Mouse (Mus musculus) brain, embryonic 14.5 days (tissue): ENCODE measurements around the gene Lrba.

ENCODE experiments used
- CTCF ChIP-seq: fragments of 200-500 bp; IDR thresholded peaks from 2 replicates; pipeline ENCODE4 v1.5.1; 2012; ENCODE audit warnings: inconsistent platforms, mild to moderate bottlenecking, moderate library complexity, borderline replicate concordance; ENCODE audit not compliant: insufficient read depth, insufficient read length; ENCODE audit errors: extremely low read depth
- POLR2A ChIP-seq: fragments of 200-500 bp; IDR thresholded peaks from 2 replicates; pipeline ENCODE4 v1.6.1; 2012; ENCODE audit warnings: mild to moderate bottlenecking, inconsistent platforms, borderline replicate concordance; ENCODE audit not compliant: poor library complexity, insufficient read depth, insufficient read length, severe bottlenecking; ENCODE audit errors: extremely low read depth

- no peak for TF ChIP-seq CTCF
- no peak for TF ChIP-seq POLR2A
These were observed 36.6 kb upstream of the Lrba start for GRCm38 (mm10) chr3:86187736-86188389.
